Mouse (Mus musculus) cortical plate, adult 2 months (tissue): ENCODE measurements at regions not wholly inside any gene's neighbourhood (a gene's known extent, or its start where the extent isn't known, plus 50 kb on each side); places are given as distances from the start of the nearest gene placed in this dataset.

Experiments used
- H3K27ac ChIP-seq: fragments of 200-500 bp; 2 replicates; pipeline ENCODE4 v1.5.1; 2012; ENCODE audit warnings: low read length, control low read depth, inconsistent platforms; ENCODE audit not compliant: insufficient read depth
- H3K4me1 ChIP-seq: fragments of 200-500 bp; 2 replicates; pipeline ENCODE4 v1.6.1; 2011; ENCODE audit warnings: low read length; ENCODE audit not compliant: control insufficient read depth, insufficient read depth
- H3K4me3 ChIP-seq: fragments of 200-500 bp; 2 replicates; pipeline ENCODE4 v1.5.1; 2011; ENCODE audit warnings: mild to moderate bottlenecking, low read length, control low read depth; ENCODE audit not compliant: insufficient read depth
- CTCF ChIP-seq: fragments of 200-500 bp; IDR thresholded peaks from 2 replicates; pipeline ENCODE4 v1.5.1; 2011; ENCODE audit warnings: mild to moderate bottlenecking, control low read depth, low read length; ENCODE audit not compliant: insufficient read depth; ENCODE audit errors: extremely low read depth
- POLR2A ChIP-seq: fragments of 200-500 bp; IDR thresholded peaks from 2 replicates; pipeline ENCODE4 v1.6.1; 2011; ENCODE audit warnings: mild to moderate bottlenecking, low read length, control low read depth; ENCODE audit not compliant: insufficient read depth; ENCODE audit errors: extremely low read depth

GRCm38 (mm10) chr2:61082640-61083039 is 119.6 kb upstream of the Rbms1 start:
- no peak overlapping the region for H3K27ac ChIP-seq
- H3K4me3 ChIP-seq = no peak overlapping the region
- TF ChIP-seq CTCF (no peak), POLR2A (no peak)
- no peaks in the 10 kb centered on the region for H3K4me1 ChIP-seq

- Histone ChIP-seq H3K4me3 (no peak overlapping the region), H3K27ac (no peak overlapping the region), H3K4me1 (no peaks in the 10 kb centered on the region)
- TF ChIP-seq CTCF = no peak
- no peak for TF ChIP-seq POLR2A
Measured at GRCm38 (mm10) chr2:61080006-61080405, 117.0 kb upstream of the Rbms1 start.

- TF ChIP-seq POLR2A = no peak
- TF ChIP-seq CTCF = no peak
- no peak overlapping the region for H3K27ac ChIP-seq
- no peaks in the 10 kb centered on the region for H3K4me1 ChIP-seq
- no peak overlapping the region for H3K4me3 ChIP-seq
Measured at GRCm38 (mm10) chr2:61071025-61071424, 108.0 kb upstream of the Rbms1 start.

GRCm38 (mm10) chr2:61067877-61068276 is 104.9 kb upstream of the Rbms1 start:
- Histone ChIP-seq H3K4me3 (no peak overlapping the region), H3K4me1 (no peaks in the 10 kb centered on the region), H3K27ac (no peak overlapping the region)
- TF ChIP-seq POLR2A (no peak), CTCF (no peak)

GRCm38 (mm10) chr2:61062125-61062524 is 99.1 kb upstream of the Rbms1 start:
- Histone ChIP-seq H3K27ac (no peak overlapping the region), H3K4me1 (no peaks in the 10 kb centered on the region), H3K4me3 (no peak overlapping the region)
- no peak for TF ChIP-seq CTCF
- no peak for TF ChIP-seq POLR2A

- TF ChIP-seq CTCF (no peak), POLR2A (no peak)
- Histone ChIP-seq H3K4me3 (no peak overlapping the region), H3K4me1 (no peaks in the 10 kb centered on the region), H3K27ac (no peak overlapping the region)
Measured at GRCm38 (mm10) chr2:61060906-61061305, 97.9 kb upstream of the Rbms1 start.

- Histone ChIP-seq H3K4me3 (no peak overlapping the region), H3K4me1 (no peaks in the 10 kb centered on the region), H3K27ac (no peak overlapping the region)
- TF ChIP-seq CTCF (no peak), POLR2A (no peak)
Measured at GRCm38 (mm10) chr2:61058545-61059235, 95.7 kb upstream of the Rbms1 start.

- Histone ChIP-seq H3K27ac (no peak overlapping the region), H3K4me3 (no peak overlapping the region), H3K4me1 (no peaks in the 10 kb centered on the region)
- TF ChIP-seq CTCF (no peak), POLR2A (no peak)
Measured at GRCm38 (mm10) chr2:61052296-61052695, 89.3 kb upstream of the Rbms1 start.

GRCm38 (mm10) chr2:61051808-61052207 is 88.8 kb upstream of the Rbms1 start:
- no peak for TF ChIP-seq POLR2A
- no peak for TF ChIP-seq CTCF
- Histone ChIP-seq H3K4me1 (no peaks in the 10 kb centered on the region), H3K27ac (no peak overlapping the region), H3K4me3 (no peak overlapping the region)

- TF ChIP-seq CTCF (no peak), POLR2A (no peak)
- Histone ChIP-seq H3K27ac (no peak overlapping the region), H3K4me1 (no peaks in the 10 kb centered on the region), H3K4me3 (no peak overlapping the region)
Measured at GRCm38 (mm10) chr2:61046111-61046767, 83.2 kb upstream of the Rbms1 start.

- Histone ChIP-seq H3K4me1 (no peaks in the 10 kb centered on the region), H3K4me3 (no peak overlapping the region), H3K27ac (no peak overlapping the region)
- TF ChIP-seq CTCF = no peak
- TF ChIP-seq POLR2A = no peak
Measured at GRCm38 (mm10) chr2:61045467-61045866, 82.5 kb upstream of the Rbms1 start.
